14 mouse cellular contexts compared by ENCODE assay signal in the genomic region with DNA sequence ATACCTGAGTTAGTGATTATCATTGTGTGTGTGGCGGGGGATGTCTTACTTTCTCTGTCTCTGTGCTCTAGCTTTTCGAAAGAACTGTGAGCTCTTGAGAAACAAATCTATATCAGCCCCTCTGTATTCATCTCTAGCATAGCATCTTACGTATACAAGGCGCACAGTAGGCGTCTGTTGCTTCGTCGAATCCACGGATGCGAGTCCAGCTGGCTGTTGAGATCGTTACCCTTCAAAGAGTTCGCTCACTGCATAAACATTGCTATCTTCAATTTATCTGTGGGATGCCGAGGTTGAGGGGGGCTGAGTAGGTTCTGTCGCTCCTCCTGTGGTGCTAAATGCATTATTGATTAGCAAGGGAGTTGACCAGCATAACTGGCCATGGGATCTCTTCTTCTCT.
DNase-seq lines count a peak whose midpoint lies in the region; ATAC-seq and TF ChIP-seq lines count a peak whose summit lies in the region.
"Had no signal": no experiment of that assay in that cellular context is flagged by ENCODE, and none has a peak within 500 bp of the region (broad histone marks: within the 10 kb centered on the region; RNA-seq: fewer than 3 reads in every experiment).

No protein-coding gene starts in this region.

- WGBS in heart, adult 2 months, result 60% methylated on average over 13 of the region's 13 CpGs
- WGBS in forebrain, embryonic 11.5 days, result 82% methylated on average over 13 of the region's 13 CpGs
- WGBS in hindbrain, embryonic 14.5 days, result 69% methylated on average over 13 of the region's 13 CpGs
- WGBS in midbrain, postnatal 0 days, result 78% methylated on average over 13 of the region's 13 CpGs

- TF ChIP-seq CTCF in heart, adult 2 months (IDR thresholded peaks at IDR 0.05), result no peak
- TF ChIP-seq CTCF in midbrain, postnatal 0 days (IDR thresholded peaks at IDR 0.05), result no peak

- H3K9ac ChIP-seq in heart, adult 2 months (ENCODE audit: low read depth, low read length), result no peak overlapping the region
- H3K9ac ChIP-seq in forebrain, embryonic 11.5 days (ENCODE audit: low read length), result no peak overlapping the region
- peak overlapping the region; percentile 6; the same call in 1 of the 2 replicates for H3K9ac ChIP-seq in hindbrain, embryonic 14.5 days
- no peak overlapping the region for H3K9ac ChIP-seq in midbrain, postnatal 0 days (replicated peaks; ENCODE audit: low read length, poor library complexity, severe bottlenecking)
- H3K9ac ChIP-seq: embryonic facial prominence, embryonic 15.5 days; lung, embryonic 15.5 days had no signal

- no peaks in the 10 kb centered on the region for H3K9me3 ChIP-seq in forebrain, embryonic 11.5 days (ENCODE audit: control insufficient read depth, low read length)
- H3K9me3 ChIP-seq in hindbrain, embryonic 14.5 days (ENCODE audit: control insufficient read depth, low read length), result no peaks in the 10 kb centered on the region
- no peaks in the 10 kb centered on the region for H3K9me3 ChIP-seq in midbrain, postnatal 0 days (ENCODE audit: low read length)
- H3K9me3 ChIP-seq: embryonic facial prominence, embryonic 15.5 days; heart, embryonic 10.5 days; lung, embryonic 15.5 days had no signal

- H3K36me3 ChIP-seq in heart, adult 2 months (ENCODE audit: control insufficient read depth, insufficient read depth, low read length), result no peaks in the 10 kb centered on the region
- H3K36me3 ChIP-seq in forebrain, embryonic 11.5 days (ENCODE audit: control insufficient read depth, insufficient read depth, low read length), result no peaks in the 10 kb centered on the region
- no peaks in the 10 kb centered on the region for H3K36me3 ChIP-seq in hindbrain, embryonic 14.5 days (replicated peaks; ENCODE audit: control insufficient read depth, insufficient read depth)
- no peaks in the 10 kb centered on the region for H3K36me3 ChIP-seq in midbrain, postnatal 0 days (ENCODE audit: insufficient read depth, low read length)
- H3K36me3 ChIP-seq: embryonic facial prominence, embryonic 15.5 days; heart, embryonic 10.5 days; lung, embryonic 15.5 days had no signal

- DNase-seq in heart, adult 11 months, result peak; percentile 9
- no peak for DNase-seq in heart, adult 2 months
- no peak for DNase-seq in forebrain, embryonic 11.5 days (ENCODE audit: low spot score)
- no peak for DNase-seq in hindbrain, embryonic 14.5 days (ENCODE audit: low spot score)
- no peak for DNase-seq in midbrain, postnatal 0 days (ENCODE audit: low spot score)
- DNase-seq in urinary bladder, adult 18-20 months (ENCODE audit: low spot score in 2 of 2), result no peak
- DNase-seq in spleen, adult 18-20 months, result no peak
- DNase-seq: cerebellum, postnatal 36 days; heart, postnatal 36 days; kidney, postnatal 14 days had no signal

- TF ChIP-seq POLR2A in heart, adult 2 months (IDR thresholded peaks at IDR 0.05; ENCODE audit: insufficient read depth, low read depth, low read length), result no peak

- no peak overlapping the region for H3K27ac ChIP-seq in heart, adult 2 months
- H3K27ac ChIP-seq in forebrain, embryonic 11.5 days (ENCODE audit: low read depth, low read length), result peak overlapping the region; percentile 77
- H3K27ac ChIP-seq in hindbrain, embryonic 14.5 days, result peak overlapping the region; percentile 90
- peak overlapping the region; percentile 44 for H3K27ac ChIP-seq in midbrain, postnatal 0 days (ENCODE audit: low read depth, low read length)
- H3K27ac ChIP-seq: embryonic facial prominence, embryonic 15.5 days; heart, embryonic 10.5 days; lung, embryonic 15.5 days had no signal

- no peak for TF ChIP-seq EP300 in heart, adult 2 months (IDR thresholded peaks at IDR 0.05; ENCODE audit: insufficient read depth, low read depth, low read length)

- H3K4me3 ChIP-seq in heart, adult 2 months, result no peak overlapping the region
- H3K4me3 ChIP-seq in forebrain, embryonic 11.5 days (ENCODE audit: low read depth, low read length), result no peak overlapping the region
- no peak overlapping the region for H3K4me3 ChIP-seq in hindbrain, embryonic 14.5 days (replicated peaks; ENCODE audit: low read length)
- no peak overlapping the region for H3K4me3 ChIP-seq in midbrain, postnatal 0 days (ENCODE audit: low read depth, low read length)
- H3K4me3 ChIP-seq: embryonic facial prominence, embryonic 15.5 days; heart, embryonic 10.5 days; lung, embryonic 15.5 days had no signal

- H3K79me2 ChIP-seq in heart, adult 2 months (replicated peaks; ENCODE audit: control insufficient read depth, insufficient read depth, low read length), result no peaks in the 10 kb centered on the region

- intact Hi-C loops in heart, adult 2 months (cut with DNase I), result no loop called here

- H3K4me2 ChIP-seq in forebrain, embryonic 11.5 days (ENCODE audit: low read depth, low read length, severe bottlenecking), result no peak overlapping the region
- peak overlapping the region; percentile 4; the same call in 1 of the 2 replicates for H3K4me2 ChIP-seq in hindbrain, embryonic 14.5 days (replicated peaks)
- no peak overlapping the region for H3K4me2 ChIP-seq in midbrain, postnatal 0 days (ENCODE audit: low read depth, low read length, poor library complexity, severe bottlenecking)
- H3K4me2 ChIP-seq: embryonic facial prominence, embryonic 15.5 days; lung, embryonic 15.5 days had no signal

- H3K4me1 ChIP-seq in heart, adult 2 months (ENCODE audit: control insufficient read depth, insufficient read depth, low read length), result no peaks in the 10 kb centered on the region
- H3K4me1 ChIP-seq in forebrain, embryonic 11.5 days (replicated peaks; ENCODE audit: control insufficient read depth, insufficient read depth, low read length), result peaks cover 13% of the 10 kb centered on the region; the same call in 1 of the 2 replicates
- peaks cover 25% of the 10 kb centered on the region for H3K4me1 ChIP-seq in hindbrain, embryonic 14.5 days (replicated peaks; ENCODE audit: control insufficient read depth, insufficient read depth, low read length)
- H3K4me1 ChIP-seq in midbrain, postnatal 0 days (ENCODE audit: insufficient read depth, low read length), result peaks cover 9% of the 10 kb centered on the region

- no peaks in the 10 kb centered on the region for H3K27me3 ChIP-seq in heart, adult 2 months (ENCODE audit: control insufficient read depth, insufficient read depth, low read length)
- no peaks in the 10 kb centered on the region for H3K27me3 ChIP-seq in forebrain, embryonic 11.5 days (ENCODE audit: control insufficient read depth, insufficient read depth, low read length)
- no peaks in the 10 kb centered on the region for H3K27me3 ChIP-seq in hindbrain, embryonic 14.5 days (ENCODE audit: control insufficient read depth, insufficient read depth, low read length)
- no peaks in the 10 kb centered on the region for H3K27me3 ChIP-seq in midbrain, postnatal 0 days (ENCODE audit: insufficient read depth, low read length)
- H3K27me3 ChIP-seq: embryonic facial prominence, embryonic 15.5 days; lung, embryonic 15.5 days had no signal

- no peak for ATAC-seq in forebrain, embryonic 11.5 days (replicated peaks; ENCODE audit: low FRiP score)
- ATAC-seq in hindbrain, embryonic 14.5 days (ENCODE audit: low FRiP score), result no peak; the same call in 1 of the 2 replicates
- ATAC-seq in midbrain, postnatal 0 days (ENCODE audit: low FRiP score), result no peak
- ATAC-seq in inflammation-experienced regulatory T-cells, adult 6 months, result no peak
